Mouse (Mus musculus) forelimb bud, embryonic 11.5 days (tissue): Measurements from ENCODE around the gene Adamts2.
A peak's percentile ranks its signal among the peaks of the same experiment; 100 is the strongest.

Source experiments
- DNase-seq: peaks from one replicate; pipeline ENCODE4 v3.0.0-alpha.2; 2012; ENCODE audit warnings: low read depth, low spot score

Gene Adamts2

GRCm38 (mm10) chr11:50734129-50734528 lies 132.2 kb downstream of the Adamts2 start:
- DNase-seq: no peak

- no peak for DNase-seq
These were observed 134.7 kb downstream of the Adamts2 start for GRCm38 (mm10) chr11:50736548-50736947.

GRCm38 (mm10) chr11:50738436-50738835 lies 136.6 kb downstream of the Adamts2 start:
- no peak for DNase-seq

GRCm38 (mm10) chr11:50739453-50739852 lies 137.6 kb downstream of the Adamts2 start:
- no peak for DNase-seq

GRCm38 (mm10) chr11:50742146-50742545 lies 140.3 kb downstream of the Adamts2 start:
- DNase-seq: no peak

GRCm38 (mm10) chr11:50744971-50745370 lies 143.1 kb downstream of the Adamts2 start:
- no peak for DNase-seq

GRCm38 (mm10) chr11:50746508-50746907 lies 144.6 kb downstream of the Adamts2 start:
- DNase-seq: no peak

- DNase-seq: no peak
These were observed 149.2 kb downstream of the Adamts2 start for GRCm38 (mm10) chr11:50750983-50751585.

GRCm38 (mm10) chr11:50757741-50758140 lies 155.9 kb downstream of the Adamts2 start:
- DNase-seq: peak; percentile 35

- DNase-seq: no peak
These were observed 164.6 kb downstream of the Adamts2 start for GRCm38 (mm10) chr11:50766461-50766860.

- DNase-seq: no peak
These were observed 165.2 kb downstream of the Adamts2 start for GRCm38 (mm10) chr11:50767039-50767438.

- DNase-seq: peak; percentile 94
These were observed 167.3 kb downstream of the Adamts2 start for GRCm38 (mm10) chr11:50768995-50769749.

GRCm38 (mm10) chr11:50771006-50771405 lies 169.1 kb downstream of the Adamts2 start:
- no peak for DNase-seq

- no peak for DNase-seq
These were observed 195.8 kb downstream of the Adamts2 start for GRCm38 (mm10) chr11:50797674-50798073.

- DNase-seq: no peak
These were observed 197.0 kb downstream of the Adamts2 start for GRCm38 (mm10) chr11:50798836-50799235.

GRCm38 (mm10) chr11:50814233-50814632 lies 212.3 kb downstream of the Adamts2 start:
- no peak for DNase-seq

GRCm38 (mm10) chr11:50826214-50826613 lies 224.3 kb downstream of the Adamts2 start:
- DNase-seq: no peak

- peak; percentile 81 for DNase-seq
These were observed 225.4 kb downstream of the Adamts2 start, which contains the start of gene Zfp354c for GRCm38 (mm10) chr11:50827010-50827953. Gene Zfp354c (minus strand): TSS chr11:50827724.

GRCm38 (mm10) chr11:50835727-50836126 lies 233.8 kb downstream of the Adamts2 start:
- DNase-seq: no peak

- peak; percentile 95 for DNase-seq
These were observed 239.3 kb downstream of the Adamts2 start, which contains the start of gene Zfp879 for GRCm38 (mm10) chr11:50841023-50841735. Gene Zfp879 (minus strand): TSS chr11:50841552.

GRCm38 (mm10) chr11:50845951-50846350 lies 244.1 kb downstream of the Adamts2 start:
- DNase-seq: no peak
